Comparison of ENCODE assay signal across 20 mouse cellular contexts in genomic region chr10:12814411-12814810, GRCm38 (mm10). TPM values are rescaled to one million over a fixed set of nuclear protein-coding genes. Genes with fewer than 3 reads are reported as not detected.
DNase-seq lines count a peak whose midpoint lies in the region; ATAC-seq and TF ChIP-seq lines count a peak whose summit lies in the region.
"Had no signal": no experiment of that assay in that cellular context is flagged by ENCODE, and none has a peak within 500 bp of the region (broad histone marks: within the 10 kb centered on the region; RNA-seq: fewer than 3 reads in every experiment).

No protein-coding gene starts in this region.

- H3K4me2 ChIP-seq in heart, embryonic 12.5 days = no peak overlapping the region
- peak overlapping the region; percentile 67 for H3K4me2 ChIP-seq in liver, embryonic 14.5 days (ENCODE audit: low read depth)
- H3K4me2 ChIP-seq: forebrain, embryonic 15.5 days; limb, embryonic 13.5 days; neural tube, embryonic 13.5 days had no signal

- no peak overlapping the region for H3K9ac ChIP-seq in heart, adult 2 months (ENCODE audit: low read depth, low read length)
- H3K9ac ChIP-seq in heart, embryonic 12.5 days = no peak overlapping the region
- H3K9ac ChIP-seq in liver, embryonic 14.5 days (replicated peaks) = no peak overlapping the region
- H3K9ac ChIP-seq: forebrain, embryonic 15.5 days; limb, embryonic 13.5 days; neural tube, embryonic 13.5 days had no signal

- H3K27ac ChIP-seq in heart, adult 2 months = peak overlapping the region; percentile 95
- no peak overlapping the region for H3K27ac ChIP-seq in heart, embryonic 12.5 days (ENCODE audit: poor library complexity, severe bottlenecking)
- H3K27ac ChIP-seq in spleen, adult 2 months (ENCODE audit: insufficient read depth, low read length) = peak overlapping the region; percentile 5; the same call in 1 of the 2 replicates
- peak overlapping the region; percentile 86 for H3K27ac ChIP-seq in liver, embryonic 14.5 days
- H3K27ac ChIP-seq: forebrain, embryonic 15.5 days; limb, embryonic 13.5 days; macrophage; neural tube, embryonic 13.5 days had no signal

- TF ChIP-seq EP300 in heart, adult 2 months (IDR thresholded peaks at IDR 0.05; ENCODE audit: insufficient read depth, low read depth, low read length) = no peak
- peak; percentile 48; the same call in 1 of the 2 replicates for TF ChIP-seq EP300 in liver, embryonic 14.5 days (IDR thresholded peaks at IDR 0.05; ENCODE audit: low read depth)

- intact Hi-C loops in heart, adult 2 months (cut with DNase I) = loop anchor here (2.0 to 5.0 kb wide), 3 partner anchors 18 to 108 kb away; no protein-coding TSS in a partner anchor

- H3K4me3 ChIP-seq in heart, adult 2 months = no peak overlapping the region
- no peak overlapping the region for H3K4me3 ChIP-seq in heart, embryonic 12.5 days
- H3K4me3 ChIP-seq in spleen, adult 2 months (ENCODE audit: extremely low read depth, insufficient read depth, insufficient read length) = no peak overlapping the region
- H3K4me3 ChIP-seq in liver, embryonic 14.5 days (ENCODE audit: insufficient read depth in 1 of 2, low read depth in 2 of 2, low read length in 2 of 2) = no peak overlapping the region
- H3K4me3 ChIP-seq: forebrain, embryonic 15.5 days; limb, embryonic 13.5 days; neural tube, embryonic 13.5 days had no signal

- H3K27me3 ChIP-seq in heart, adult 2 months (ENCODE audit: control insufficient read depth, insufficient read depth, low read length) = no peaks in the 10 kb centered on the region
- no peaks in the 10 kb centered on the region for H3K27me3 ChIP-seq in heart, embryonic 12.5 days (replicated peaks)
- no peaks in the 10 kb centered on the region for H3K27me3 ChIP-seq in spleen, adult 2 months (ENCODE audit: control insufficient read depth, insufficient read depth, low read length)
- no peaks in the 10 kb centered on the region for H3K27me3 ChIP-seq in liver, embryonic 14.5 days (ENCODE audit: control insufficient read depth, insufficient read depth, low read length)
- H3K27me3 ChIP-seq: forebrain, embryonic 15.5 days; limb, embryonic 13.5 days; neural tube, embryonic 13.5 days had no signal

- peaks cover 4% of the 10 kb centered on the region for H3K79me2 ChIP-seq in heart, adult 2 months (replicated peaks; ENCODE audit: control insufficient read depth, insufficient read depth, low read length)

- peaks cover 39% of the 10 kb centered on the region for H3K4me1 ChIP-seq in heart, adult 2 months (ENCODE audit: control insufficient read depth, insufficient read depth, low read length)
- peaks cover 77% of the 10 kb centered on the region for H3K4me1 ChIP-seq in heart, embryonic 12.5 days (replicated peaks)
- H3K4me1 ChIP-seq in spleen, adult 2 months (ENCODE audit: control insufficient read depth, insufficient read depth, insufficient read length) = peaks cover 14% of the 10 kb centered on the region; the same call in 1 of the 2 replicates
- peaks cover 31 to 49% of the 10 kb centered on the region in 2 experiments for H3K4me1 ChIP-seq in liver, embryonic 14.5 days (replicated peaks; ENCODE audit: control insufficient read depth in 2 of 2, insufficient read depth in 2 of 2, low read length in 1 of 2)

- ATAC-seq in heart, embryonic 12.5 days (ENCODE audit: insufficient number of reproducible peaks, low FRiP score) = no peak
- ATAC-seq in liver, embryonic 14.5 days (ENCODE audit: insufficient read depth) = peak; percentile 76
- ATAC-seq in activated CD4-positive, CD25-positive, alpha-beta regulatory T cell, adult 4 months = no peak
- ATAC-seq: forebrain, embryonic 15.5 days had no signal

- 75% methylated on average over 7 of the region's 7 CpGs for WGBS in heart, adult 2 months
- WGBS in heart, embryonic 12.5 days = 62% methylated on average over 7 of the region's 7 CpGs
- WGBS in spleen, adult 2 months = 79% methylated on average over 7 of the region's 7 CpGs
- 25% methylated on average over 7 of the region's 7 CpGs for WGBS in liver, embryonic 14.5 days (ENCODE audit: insufficient replicate concordance)

- DNase-seq in heart, adult 2 months = no peak
- no peak for DNase-seq in spleen, adult 2 months (ENCODE audit: low read depth in 1 of 2, low spot score in 2 of 2)
- DNase-seq in spleen, postnatal 10 days (ENCODE audit: low spot score in 2 of 2) = no peak
- peak; percentile 50 to 59 (median 57) for DNase-seq in liver, embryonic 14.5 days (ENCODE audit: low read depth in 3 of 3, low spot score in 3 of 3)
- no peak for DNase-seq in retina, embryonic 14.5 days (ENCODE audit: low spot score)
- DNase-seq: adrenal gland, postnatal 36 days; cerebellum, adult 8-10 months; gastrocnemius, postnatal 36 days; kidney, adult 11 months; kidney, postnatal 10 days; midbrain, embryonic 14.5 days; right cerebral cortex, postnatal 14 days; thymus, postnatal 14 days had no signal

- peaks cover 2% of the 10 kb centered on the region for H3K36me3 ChIP-seq in heart, adult 2 months (ENCODE audit: control insufficient read depth, insufficient read depth, low read length)
- no peaks in the 10 kb centered on the region for H3K36me3 ChIP-seq in heart, embryonic 12.5 days
- H3K36me3 ChIP-seq in spleen, adult 2 months (ENCODE audit: control insufficient read depth, insufficient read depth, low read length) = no peaks in the 10 kb centered on the region
- H3K36me3 ChIP-seq in liver, embryonic 14.5 days (replicated peaks; ENCODE audit: control insufficient read depth, insufficient read depth, low read depth) = no peaks in the 10 kb centered on the region
- H3K36me3 ChIP-seq: forebrain, embryonic 15.5 days; limb, embryonic 13.5 days; neural tube, embryonic 13.5 days had no signal

- TF ChIP-seq CTCF in heart, adult 2 months (IDR thresholded peaks at IDR 0.05) = no peak
- no peak for TF ChIP-seq CTCF in spleen, adult 2 months (IDR thresholded peaks at IDR 0.05; ENCODE audit: extremely low read depth, insufficient read depth, insufficient read length, insufficient replicate concordance)
- TF ChIP-seq CTCF in liver, embryonic 14.5 days (IDR thresholded peaks at IDR 0.05; ENCODE audit: low read depth) = no peak

- TF ChIP-seq POLR2A in heart, adult 2 months (IDR thresholded peaks at IDR 0.05; ENCODE audit: insufficient read depth, low read depth, low read length) = no peak
- no peak for TF ChIP-seq POLR2A in spleen, adult 2 months (IDR thresholded peaks at IDR 0.05; ENCODE audit: low read depth, low read length)

- H3K9me3 ChIP-seq in heart, embryonic 12.5 days (replicated peaks) = no peaks in the 10 kb centered on the region
- no peaks in the 10 kb centered on the region for H3K9me3 ChIP-seq in liver, embryonic 14.5 days (ENCODE audit: control insufficient read depth, low read length)
- H3K9me3 ChIP-seq: forebrain, embryonic 15.5 days; G1E; limb, embryonic 13.5 days; neural tube, embryonic 13.5 days had no signal

RNA-seq across cellular contexts. Expression of gene Utrn, which starts 54.8 kb away (rescaled TPM):
- 10 to 100 TPM; 61.8 to 68.1 TPM for total RNA-seq in heart, adult 2 months (2021)
- 18.8 and 33.4 TPM in 2 replicates for polyA plus RNA-seq in heart, adult 2 months (2012; rRNA removed)
- 66.8 and 69.2 TPM in 2 replicates for polyA plus RNA-seq in heart, embryonic 12.5 days (2016; fragmentation: Nextera tagmentation; extraction: Ambion mirVana)
- 13.2 and 14.9 TPM in 2 replicates for polyA plus RNA-seq in spleen, adult 2 months (2012; rRNA removed)
- 1.9 and 2.7 TPM in 2 replicates for polyA plus RNA-seq in liver, embryonic 14.5 days (2012; rRNA removed)
- polyA plus RNA-seq in liver, embryonic 14.5 days (2014; fragmentation: Nextera tagmentation; extraction: Ambion mirVana) = 4.4 and 6.0 TPM in 2 replicates
- 100 to 1,000 TPM; 255 to 319 TPM for polyA plus RNA-seq in activated CD4-positive, CD25-positive, alpha-beta regulatory T cell, adult 4 months (2017; shearing (Covaris generic))

Comparison
In these comparisons a context has a peak if more than half of its experiments do, and no peak if none do; other contexts are left out.
1. DNase-seq: peak in liver, embryonic 14.5 days (3 of 3); none in heart, adult 2 months (0 of 2), spleen, adult 2 months (0 of 2), spleen, postnatal 10 days (0 of 2) and retina, embryonic 14.5 days (single experiment).